Mouse (Mus musculus) myocyte (in vitro differentiated cells): ENCODE measurements around the gene Cdh20.

ENCODE experiments used
- E2F4 ChIP-seq: IDR thresholded peaks from one replicate; pipeline ENCODE4 v1.6.1; 2011; ENCODE audit warnings: mild to moderate bottlenecking, control low read depth, moderate library complexity; ENCODE audit not compliant: insufficient read depth
- MYOD1 ChIP-seq, 3 experiments: IDR thresholded peaks; one replicate each; pipeline ENCODE4 v1.6.1; 2011; ENCODE audit warnings: control low read depth in 2 of 3, low read depth in 2 of 3, mild to moderate bottlenecking in 2 of 3, moderate library complexity in 1 of 3; ENCODE audit not compliant: insufficient read length in 2 of 3, control insufficient read depth in 1 of 3
- MYOG ChIP-seq, 3 experiments: IDR thresholded peaks; one replicate each; pipeline ENCODE4 v1.6.1; 2011; ENCODE audit warnings: control low read depth in 2 of 3, low read depth in 2 of 3, mild to moderate bottlenecking in 2 of 3; ENCODE audit not compliant: insufficient read length in 2 of 3, control insufficient read depth in 1 of 3, insufficient read depth in 1 of 3
- POLR2A ChIP-seq: IDR thresholded peaks from one replicate; pipeline ENCODE4 v1.6.1; 2011; ENCODE audit warnings: low read depth, mild to moderate bottlenecking, control low read depth, moderate library complexity; ENCODE audit not compliant: insufficient read length
- TCF12 ChIP-seq: IDR thresholded peaks from one replicate; pipeline ENCODE4 v1.6.1; 2011; ENCODE audit warnings: mild to moderate bottlenecking, control low read depth; ENCODE audit not compliant: poor library complexity, insufficient read depth, severe bottlenecking
- TCF3 ChIP-seq: IDR thresholded peaks from one replicate; pipeline ENCODE4 v1.6.1; 2011; ENCODE audit warnings: low read depth, control low read depth; ENCODE audit not compliant: insufficient read length
- USF1 ChIP-seq: IDR thresholded peaks from one replicate; pipeline ENCODE4 v1.6.1; 2011; ENCODE audit warnings: low read depth, mild to moderate bottlenecking, control low read depth, moderate library complexity

GRCm38 (mm10) chr1:104793488-104793887 is 25.2 kb downstream of the Cdh20 start:
- TF ChIP-seq POLR2A (no peak), E2F4 (no peak), TCF12 (no peak), USF1 (no peak), MYOG (IDR thresholded peaks at IDR 0.05; ENCODE audit: control insufficient read depth in 1 of 3, insufficient read depth in 1 of 3, insufficient read length in 2 of 3, low read depth in 2 of 3) (no peak), MYOD1 (IDR thresholded peaks at IDR 0.05; ENCODE audit: control insufficient read depth in 1 of 3, insufficient read length in 2 of 3, low read depth in 2 of 3) (no peak), TCF3 (no peak)
